Mouse (Mus musculus) hindbrain, embryonic 15.5 days (tissue): ENCODE results near the gene Pimreg. TPM values are rescaled to one million over a fixed set of nuclear protein-coding genes. Genes with fewer than 3 reads are reported as not detected.

Experiments
- ATAC-seq: fragments of 200-750 bp; cut with Nextera tagmentation; 2 replicates; pipeline ENCODE4 v1.8.0; 2017; ENCODE audit warnings: low read depth, moderate number of reproducible peaks, moderate TSS enrichment; ENCODE audit not compliant: low FRiP score
- H3K27ac ChIP-seq: fragments of 300-500 bp; sonication (generic); replicated peaks from 2 replicates; pipeline ENCODE4 v1.5.1; 2015; ENCODE audit warnings: mild to moderate bottlenecking, inconsistent platforms
- H3K27me3 ChIP-seq: fragments of 300-500 bp; sonication (generic); 2 replicates; pipeline ENCODE4 v1.6.1; 2015; ENCODE audit warnings: control low read depth, inconsistent platforms
- H3K36me3 ChIP-seq: fragments of 300-500 bp; sonication (generic); 2 replicates; pipeline ENCODE4 v1.6.1; 2015; ENCODE audit warnings: control low read depth, inconsistent platforms
- H3K4me1 ChIP-seq: fragments of 300-500 bp; sonication (generic); replicated peaks from 2 replicates; pipeline ENCODE4 v1.6.1; 2015; ENCODE audit warnings: control low read depth, inconsistent platforms
- H3K4me2 ChIP-seq: fragments of 300-500 bp; sonication (generic); 2 replicates; pipeline ENCODE4 v1.6.1; 2015; ENCODE audit warnings: moderate library complexity, mild to moderate bottlenecking, inconsistent platforms
- H3K4me3 ChIP-seq: fragments of 300-500 bp; sonication (generic); 2 replicates; pipeline ENCODE4 v1.5.1; 2015; ENCODE audit warnings: mild to moderate bottlenecking, inconsistent platforms
- H3K9ac ChIP-seq: fragments of 300-500 bp; sonication (generic); 2 replicates; pipeline ENCODE4 v1.6.1; 2015; ENCODE audit warnings: inconsistent platforms
- H3K9me3 ChIP-seq: fragments of 300-500 bp; sonication (generic); 2 replicates; pipeline ENCODE4 v1.6.1; 2016; ENCODE audit warnings: control low read depth, inconsistent platforms
- WGBS: fragments of 180-500 bp; shearing (Covaris S2); methylation state at CpG from one replicate; pipeline ENCODE4 v1.1.7; 2015; 5-methylcytosine and 5-hydroxymethylcytosine counted together
- polyA plus RNA-seq: library from polyadenylated mRNA; unstranded; fragments of >200 nt; fragmentation: Nextera tagmentation; extraction: Ambion mirVana; gene quantifications from 2 replicates; pipeline ENCODE4 v1.2.1, GENCODE M21; 2015

Pimreg gene
- polyA plus RNA-seq, 1 experiment from 2014 or later: 35.4 TPM

- Histone ChIP-seq H3K36me3 (no peaks in the 10 kb centered on the region), H3K4me1 (peaks cover 24% of the 10 kb centered on the region), H3K4me2 (peak overlapping the region; percentile 87), H3K9ac (peak overlapping the region; percentile 67), H3K9me3 (no peaks in the 10 kb centered on the region), H3K27ac (peak overlapping the region; percentile 81), H3K4me3 (peak overlapping the region; percentile 55), H3K27me3 (peaks cover 8% of the 10 kb centered on the region; the same call in 1 of the 2 replicates)
- peak; percentile 79 for ATAC-seq
- WGBS: under 1% methylated on average over 44 of the region's 45 CpGs
These were observed 9.3 kb downstream of the Pimreg start for GRCm38 (mm10) chr11:72050895-72051858.

DNA sequence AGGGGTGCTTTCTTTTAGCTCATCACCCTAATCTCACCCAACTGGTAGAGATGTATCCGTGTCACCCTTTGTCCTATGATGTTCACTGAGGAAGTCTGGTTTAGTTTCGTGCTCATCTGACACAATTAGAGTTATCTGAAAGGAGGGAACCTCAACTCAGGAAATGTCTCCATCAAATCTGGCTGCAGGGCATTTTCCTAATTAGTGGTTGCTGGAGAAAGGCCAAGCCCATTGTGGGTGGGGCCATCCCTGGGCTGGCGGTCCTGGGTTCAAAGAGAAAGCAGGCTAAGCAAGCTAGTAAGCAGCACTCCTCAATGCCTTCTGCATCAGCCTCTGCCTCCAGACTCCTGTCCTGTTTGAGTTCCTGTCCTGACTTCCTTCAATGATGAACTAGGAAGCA is 10.4 kb downstream of the Pimreg start:
- Histone ChIP-seq H3K9me3 (no peaks in the 10 kb centered on the region), H3K27me3 (peaks cover 8% of the 10 kb centered on the region; the same call in 1 of the 2 replicates), H3K9ac (no peak overlapping the region), H3K4me1 (peaks cover 24% of the 10 kb centered on the region), H3K4me3 (no peak overlapping the region), H3K36me3 (no peaks in the 10 kb centered on the region), H3K4me2 (no peak overlapping the region), H3K27ac (no peak overlapping the region)
- ATAC-seq: no peak
- 63% methylated on average over 3 of the region's 3 CpGs for WGBS

- ATAC-seq: 0 out of 2 replicates have a peak, but pooled peaks have one; percentile 15
- no peak overlapping the region for H3K4me3 ChIP-seq
- 15% methylated on average over 5 of the region's 5 CpGs for WGBS
- no peaks in the 10 kb centered on the region for H3K36me3 ChIP-seq
- H3K4me1 ChIP-seq: peaks cover 24% of the 10 kb centered on the region
- no peak overlapping the region for H3K4me2 ChIP-seq
- no peak overlapping the region for H3K27ac ChIP-seq
- no peak overlapping the region for H3K9ac ChIP-seq
- H3K27me3 ChIP-seq: peaks cover 8% of the 10 kb centered on the region; the same call in 1 of the 2 replicates
- H3K9me3 ChIP-seq: no peaks in the 10 kb centered on the region
These were observed 10.8 kb downstream of the Pimreg start for GRCm38 (mm10) chr11:72052636-72053035.

DNA sequence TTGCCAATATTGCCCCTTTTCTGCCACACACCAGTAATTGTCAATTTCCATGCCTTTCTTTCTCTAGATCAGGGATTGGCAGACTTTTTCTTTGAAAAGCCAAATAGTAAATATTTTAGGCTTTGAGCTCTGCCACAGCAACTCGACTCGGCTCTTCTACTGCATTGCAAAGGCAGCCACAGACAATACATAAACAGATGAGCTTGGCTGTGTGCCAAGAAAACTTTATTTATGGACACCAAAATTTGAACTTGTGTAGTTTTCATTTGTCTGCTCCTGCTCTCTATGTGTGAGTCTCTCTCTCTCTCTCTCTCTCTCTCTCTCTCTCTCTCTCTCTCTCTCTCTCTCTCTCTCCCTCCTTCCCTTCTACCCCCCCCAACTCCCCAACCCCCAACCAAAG is 13.3 kb downstream of the Pimreg start:
- no peak overlapping the region for H3K9ac ChIP-seq
- no peak overlapping the region for H3K27ac ChIP-seq
- 30% methylated on average over 2 of the region's 2 CpGs for WGBS
- H3K4me1 ChIP-seq: peaks cover 21% of the 10 kb centered on the region
- H3K36me3 ChIP-seq: no peaks in the 10 kb centered on the region
- H3K27me3 ChIP-seq: peaks cover 4% of the 10 kb centered on the region; the same call in 1 of the 2 replicates
- H3K4me3 ChIP-seq: no peak overlapping the region
- no peak for ATAC-seq
- H3K9me3 ChIP-seq: no peaks in the 10 kb centered on the region
- H3K4me2 ChIP-seq: no peak overlapping the region

DNA sequence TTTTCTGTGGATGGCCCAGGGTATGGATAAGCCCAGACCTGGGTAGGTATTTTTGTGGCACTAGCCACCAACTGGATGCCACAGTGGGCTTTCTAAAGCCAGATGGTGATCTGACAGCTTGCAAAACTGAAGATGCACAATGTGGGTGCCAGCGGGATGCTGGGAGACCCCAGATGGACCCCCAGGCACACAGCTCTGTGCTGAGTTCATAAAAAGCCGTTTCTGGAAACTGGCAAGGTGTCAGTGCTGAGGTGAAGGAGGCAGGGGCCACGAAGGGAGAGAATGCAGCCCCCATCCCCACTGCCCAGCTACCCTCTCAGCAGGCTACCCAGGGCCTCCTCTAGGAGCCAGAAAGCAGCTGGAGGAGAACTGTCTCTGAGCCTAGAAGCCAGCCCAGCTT is 15.3 kb downstream of the Pimreg start:
- Histone ChIP-seq H3K27me3 (peaks cover 4% of the 10 kb centered on the region; the same call in 1 of the 2 replicates), H3K9ac (no peak overlapping the region), H3K4me3 (no peak overlapping the region), H3K4me1 (0 out of 2 replicates have a peak, but pooled peaks cover 1% of the 10 kb centered on the region), H3K9me3 (no peaks in the 10 kb centered on the region), H3K36me3 (no peaks in the 10 kb centered on the region), H3K4me2 (no peak overlapping the region), H3K27ac (no peak overlapping the region)
- ATAC-seq: no peak
- WGBS: 69% methylated on average over 3 of the region's 3 CpGs

GRCm38 (mm10) chr11:72060416-72060815 is 18.6 kb downstream of the Pimreg start:
- Histone ChIP-seq H3K36me3 (0 out of 2 replicates have a peak, but pooled peaks cover 6% of the 10 kb centered on the region), H3K27ac (no peak overlapping the region), H3K4me1 (no peaks in the 10 kb centered on the region), H3K27me3 (no peaks in the 10 kb centered on the region), H3K9me3 (peaks cover 14% of the 10 kb centered on the region), H3K4me2 (no peak overlapping the region), H3K4me3 (no peak overlapping the region), H3K9ac (no peak overlapping the region)
- ATAC-seq: no peak
- WGBS: 80% methylated on average over 9 of the region's 9 CpGs

- WGBS: 85% methylated on average over 13 of the region's 13 CpGs
- Histone ChIP-seq H3K4me2 (no peak overlapping the region), H3K27ac (no peak overlapping the region), H3K27me3 (no peaks in the 10 kb centered on the region), H3K4me3 (no peak overlapping the region), H3K36me3 (0 out of 2 replicates have a peak, but pooled peaks cover 6% of the 10 kb centered on the region), H3K9me3 (peaks cover 14% of the 10 kb centered on the region), H3K9ac (no peak overlapping the region), H3K4me1 (no peaks in the 10 kb centered on the region)
- ATAC-seq: no peak
These were observed 19.3 kb downstream of the Pimreg start for GRCm38 (mm10) chr11:72061093-72061620.

- H3K4me2 ChIP-seq: no peak overlapping the region
- 84% methylated on average over 6 of the region's 6 CpGs for WGBS
- H3K9ac ChIP-seq: no peak overlapping the region
- H3K36me3 ChIP-seq: 0 out of 2 replicates have a peak, but pooled peaks cover 6% of the 10 kb centered on the region
- H3K27ac ChIP-seq: no peak overlapping the region
- H3K4me3 ChIP-seq: no peak overlapping the region
- H3K27me3 ChIP-seq: no peaks in the 10 kb centered on the region
- peaks cover 14% of the 10 kb centered on the region for H3K9me3 ChIP-seq
- peaks cover 15% of the 10 kb centered on the region for H3K4me1 ChIP-seq
- no peak for ATAC-seq
These were observed 22.6 kb downstream of the Pimreg start for GRCm38 (mm10) chr11:72064414-72064813.

- H3K4me1 ChIP-seq: peaks cover 15% of the 10 kb centered on the region
- 60% methylated on average over 8 of the region's 8 CpGs for WGBS
- H3K4me2 ChIP-seq: no peak overlapping the region
- no peak for ATAC-seq
- 0 out of 2 replicates have a peak, but pooled peaks cover 6% of the 10 kb centered on the region for H3K36me3 ChIP-seq
- no peak overlapping the region for H3K9ac ChIP-seq
- no peaks in the 10 kb centered on the region for H3K27me3 ChIP-seq
- H3K27ac ChIP-seq: no peak overlapping the region
- peaks cover 14% of the 10 kb centered on the region for H3K9me3 ChIP-seq
- no peak overlapping the region for H3K4me3 ChIP-seq
These were observed 23.3 kb downstream of the Pimreg start for GRCm38 (mm10) chr11:72065103-72065502.

GRCm38 (mm10) chr11:72066330-72066729 is 24.5 kb downstream of the Pimreg start:
- Histone ChIP-seq H3K36me3 (0 out of 2 replicates have a peak, but pooled peaks cover 6% of the 10 kb centered on the region), H3K9me3 (peaks cover 14% of the 10 kb centered on the region), H3K4me1 (peaks cover 15% of the 10 kb centered on the region), H3K27ac (no peak overlapping the region), H3K27me3 (no peaks in the 10 kb centered on the region), H3K4me3 (no peak overlapping the region), H3K9ac (no peak overlapping the region), H3K4me2 (no peak overlapping the region)
- no peak for ATAC-seq
- 52% methylated on average over 6 of the region's 6 CpGs for WGBS

DNA sequence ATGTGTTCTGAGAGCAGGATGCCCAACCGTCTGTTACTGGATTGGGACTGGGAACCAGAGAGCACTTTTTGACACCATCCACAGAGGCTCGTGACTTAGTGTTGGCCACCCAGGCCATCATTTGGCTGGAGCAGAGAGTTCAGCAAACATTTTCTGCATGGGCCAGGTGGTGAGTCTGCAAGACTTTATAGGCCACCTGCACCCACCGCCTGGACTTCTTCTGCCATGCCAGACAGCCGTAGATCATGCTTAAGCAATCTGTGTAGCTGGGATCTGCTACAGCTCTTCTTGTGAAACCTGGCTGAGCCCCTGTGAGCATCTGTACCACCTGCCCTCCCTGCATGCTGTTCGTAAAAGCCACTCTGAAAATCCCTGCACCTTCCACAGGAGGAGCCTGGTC is 25.5 kb downstream of the Pimreg start:
- WGBS: 64% methylated on average over 5 of the region's 5 CpGs
- no peak overlapping the region for H3K9ac ChIP-seq
- 0 out of 2 replicates have a peak overlapping the region, but pooled peaks have one; percentile 23 for H3K27ac ChIP-seq
- H3K27me3 ChIP-seq: no peaks in the 10 kb centered on the region
- no peak overlapping the region for H3K4me3 ChIP-seq
- H3K4me2 ChIP-seq: no peak overlapping the region
- peaks cover 14% of the 10 kb centered on the region for H3K9me3 ChIP-seq
- H3K4me1 ChIP-seq: peaks cover 20% of the 10 kb centered on the region
- 0 out of 2 replicates have a peak, but pooled peaks cover 6% of the 10 kb centered on the region for H3K36me3 ChIP-seq
- ATAC-seq: no peak

DNA sequence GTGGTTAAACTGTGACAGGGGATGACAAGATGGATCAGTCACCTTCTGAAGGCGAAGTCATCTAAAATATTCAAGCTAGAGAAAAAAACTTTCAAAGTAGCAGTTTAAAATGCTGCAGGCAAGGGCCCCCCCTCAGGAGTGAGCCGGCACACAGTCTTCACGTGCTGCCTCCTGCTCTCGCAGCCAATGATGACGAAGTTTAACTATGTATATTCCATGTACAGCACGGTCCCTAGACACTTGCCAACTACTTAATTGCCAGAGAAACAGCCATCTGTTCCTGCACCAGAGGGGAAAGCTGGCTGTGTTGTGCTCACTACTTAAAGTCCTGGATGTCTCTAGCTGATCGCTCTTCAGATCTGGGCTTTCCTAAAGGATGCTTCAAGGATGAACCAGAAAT is 26.2 kb downstream of the Pimreg start:
- WGBS: 37% methylated on average over 7 of the region's 7 CpGs
- Histone ChIP-seq H3K36me3 (0 out of 2 replicates have a peak, but pooled peaks cover 6% of the 10 kb centered on the region), H3K27ac (0 out of 2 replicates have a peak overlapping the region, but pooled peaks have one; percentile 23), H3K9ac (no peak overlapping the region), H3K27me3 (no peaks in the 10 kb centered on the region), H3K4me3 (no peak overlapping the region), H3K4me2 (no peak overlapping the region), H3K4me1 (peaks cover 24% of the 10 kb centered on the region), H3K9me3 (peaks cover 14% of the 10 kb centered on the region)
- ATAC-seq: peak; percentile 75; the same call in 1 of the 2 replicates
